Mouse (Mus musculus) layer of hippocampus, adult 8-10 months (tissue): ENCODE results near the gene Dusp13. TPM values are rescaled to one million over a fixed set of nuclear protein-coding genes. Genes with fewer than 3 reads are reported as not detected.

Source experiments
- DNase-seq, 2 experiments: peaks; one replicate each; pipeline ENCODE4 v3.0.0; 2022; ENCODE audit warnings: low spot score in 2 of 2
- total RNA-seq, 4 experiments: library from RNA; stranded (reverse); gene quantifications; 2 replicates each; pipeline ENCODE4 v1.2.4; 2022

Dusp13 gene
- 1 to 10 TPM in 1 of 4 experiments, under 1 TPM in 2, not detected in 1; 0.37 to 1.1 (median 0.67) TPM for total RNA-seq

GRCm38 (mm10) chr14:21750881-21751542 lies at the start of gene Dusp13:
Gene Dusp13, minus strand, starts transcription at chr14:21751181.
- peak; percentile 60 to 64 for DNase-seq

DNA sequence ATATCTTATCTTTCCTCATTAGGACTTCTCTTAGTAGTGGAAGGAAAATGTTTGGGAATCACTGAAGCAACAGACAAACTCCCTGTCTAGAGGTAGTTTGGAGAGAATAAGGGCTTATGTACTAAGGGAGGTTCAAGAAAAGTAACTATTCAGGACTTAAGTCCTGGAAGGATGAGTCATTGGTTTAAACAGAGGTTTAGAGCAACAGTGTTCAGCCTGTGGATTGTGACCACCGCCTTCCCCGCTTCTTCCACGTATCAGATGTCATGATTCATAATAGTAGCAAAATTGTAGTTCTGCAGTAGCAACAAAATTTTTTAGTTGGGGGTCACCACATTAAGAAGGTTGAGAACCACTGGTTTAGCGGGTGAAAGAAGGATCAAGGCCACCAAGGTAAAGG lies 49.7 kb upstream of the Dusp13 start:
- DNase-seq = no peak

- DNase-seq = no peak
Observed at GRCm38 (mm10) chr14:21792250-21792649, 41.3 kb upstream of the Dusp13 start.

- DNase-seq = no peak
Observed at GRCm38 (mm10) chr14:21791722-21792121, 40.7 kb upstream of the Dusp13 start.

GRCm38 (mm10) chr14:21790585-21791251 lies 39.7 kb upstream of the Dusp13 start:
- DNase-seq = no peak

- no peak for DNase-seq
Observed at GRCm38 (mm10) chr14:21788121-21788520, 37.1 kb upstream of the Dusp13 start.

- no peak for DNase-seq
Observed at GRCm38 (mm10) chr14:21787374-21787773, 36.4 kb upstream of the Dusp13 start.

- no peak for DNase-seq
Observed at GRCm38 (mm10) chr14:21786500-21786899, 35.5 kb upstream of the Dusp13 start.

DNA sequence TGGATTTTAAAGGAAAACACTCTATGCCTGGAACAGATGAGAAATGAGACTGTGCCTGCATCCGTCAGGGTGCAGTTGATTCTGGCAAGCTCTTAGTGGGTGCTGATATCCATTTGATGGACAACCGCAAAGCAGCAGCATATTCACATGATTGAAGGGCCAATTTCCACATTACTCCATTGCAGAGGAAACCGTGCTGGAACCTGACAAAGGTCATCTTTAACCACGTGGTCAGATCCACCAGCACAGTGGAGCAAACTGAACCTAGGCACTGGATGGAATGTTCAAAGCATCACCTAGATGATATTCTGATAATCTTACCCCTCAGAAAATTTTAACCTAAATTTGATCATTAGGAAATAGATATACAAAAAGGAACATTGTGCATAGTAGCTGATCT lies 25.2 kb upstream of the Dusp13 start:
- no peak for DNase-seq

GRCm38 (mm10) chr14:21773946-21774345 lies 23.0 kb upstream of the Dusp13 start:
- DNase-seq = no peak

DNA sequence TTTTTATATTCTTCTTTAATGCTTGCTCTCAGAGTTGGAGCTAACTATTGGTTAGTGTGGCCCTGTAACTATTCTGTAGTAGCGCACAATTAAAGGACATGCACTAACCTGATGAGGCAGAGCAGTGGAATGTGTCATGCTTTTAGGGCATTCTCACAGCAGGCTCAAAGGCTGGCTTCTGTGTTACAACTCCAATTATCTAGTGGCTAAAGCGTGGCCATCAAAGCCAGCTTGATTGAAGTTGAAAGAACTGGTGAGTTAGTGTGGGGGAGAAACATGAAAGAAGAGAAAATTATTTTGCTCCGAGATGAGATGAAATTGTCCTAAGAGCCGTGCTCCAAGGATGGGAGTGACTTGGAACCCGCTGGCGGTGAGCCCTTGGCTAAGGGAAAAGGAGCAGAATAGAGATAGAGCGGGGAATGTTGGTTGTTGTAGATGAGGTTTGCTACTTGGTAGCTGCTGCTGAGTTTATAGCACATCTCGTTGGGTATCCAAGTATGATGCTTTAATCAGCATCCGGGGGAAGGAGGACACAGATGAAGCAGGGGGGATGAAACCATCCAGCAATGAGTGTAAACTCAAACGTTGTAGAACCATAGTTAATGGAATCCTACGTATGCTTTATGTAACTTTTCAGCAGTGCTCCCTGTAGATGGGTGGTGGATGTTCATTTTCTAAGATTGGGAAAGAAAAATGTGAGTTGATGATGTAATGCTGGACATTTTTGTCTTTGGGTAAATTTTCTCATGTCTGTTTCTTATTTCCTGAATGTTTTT lies 21.7 kb upstream of the Dusp13 start:
- no peak for DNase-seq

DNA sequence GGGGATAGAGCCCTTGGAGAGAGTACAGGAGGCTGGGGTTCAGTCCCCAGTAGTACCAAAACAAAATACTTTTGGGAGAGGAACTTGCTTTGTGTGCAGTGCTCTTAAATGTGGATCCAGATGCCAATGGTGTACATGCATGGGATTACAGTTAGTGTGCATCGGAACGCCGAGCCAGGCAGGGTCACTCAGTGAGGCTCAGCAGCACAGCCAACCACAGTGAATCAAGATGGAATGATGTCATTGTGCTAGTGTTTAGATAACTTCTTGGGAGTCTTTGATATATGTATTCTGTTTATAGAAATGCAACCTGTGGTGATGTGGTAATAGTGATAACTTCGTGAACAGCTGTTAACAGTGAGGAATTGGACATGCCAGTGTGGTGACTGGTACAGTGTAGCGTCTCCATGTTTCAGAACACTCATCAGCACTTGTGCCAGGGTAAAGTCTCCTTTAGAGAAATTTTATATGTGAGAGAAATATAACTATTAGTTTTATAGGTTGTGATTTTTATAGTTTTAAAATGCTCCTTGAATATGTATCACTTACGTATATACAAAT lies 15.5 kb upstream of the Dusp13 start:
- DNase-seq = no peak

DNA sequence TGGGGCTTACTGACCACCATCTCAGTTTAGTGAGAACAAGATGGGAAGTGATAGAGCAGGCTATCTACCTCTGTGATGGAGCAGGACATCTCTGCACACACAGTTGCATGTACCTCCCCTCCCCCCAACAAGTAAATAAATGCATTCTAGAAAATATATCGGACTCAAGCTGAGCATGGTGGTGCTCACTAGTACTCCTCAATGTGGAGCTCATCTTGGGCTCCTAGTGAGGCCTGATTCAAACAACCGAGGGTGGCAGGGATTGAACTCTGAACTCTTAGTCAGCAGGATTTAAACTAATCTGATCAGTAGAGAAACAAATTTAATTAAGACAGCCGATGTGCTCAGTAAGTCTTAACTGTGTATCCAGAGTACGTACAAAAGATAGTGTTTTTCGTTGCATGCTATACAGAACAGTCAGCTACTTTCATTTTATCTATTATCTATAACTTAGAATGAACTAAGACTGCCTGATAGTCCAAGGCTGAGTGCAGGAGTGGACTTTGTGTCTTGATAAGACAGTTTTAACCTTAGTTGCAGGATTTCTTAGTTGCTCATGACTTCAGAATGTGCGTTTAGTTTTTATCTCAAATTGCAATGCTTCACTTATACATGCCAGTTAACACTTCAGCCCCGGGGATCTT lies 14.9 kb upstream of the Dusp13 start:
- DNase-seq = no peak

DNA sequence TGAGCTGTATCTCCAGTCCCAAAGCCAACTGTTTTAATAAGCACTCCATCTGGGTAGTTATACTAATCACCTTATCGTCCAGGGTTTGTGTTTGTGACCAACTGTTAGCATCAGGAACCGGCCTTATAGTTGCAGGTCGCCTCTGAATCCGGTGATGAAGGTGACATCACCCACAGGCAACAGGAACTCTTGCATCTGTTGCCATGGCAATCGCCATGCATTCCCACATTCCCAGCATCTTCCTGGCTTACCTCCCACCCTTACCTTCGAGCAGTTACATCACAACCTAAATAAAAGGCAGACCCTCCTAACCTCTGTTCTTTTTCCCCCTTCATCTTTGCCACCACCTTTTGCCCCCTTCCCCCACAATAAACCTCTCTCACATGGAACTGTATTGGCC lies 13.7 kb upstream of the Dusp13 start:
- DNase-seq = no peak

DNA sequence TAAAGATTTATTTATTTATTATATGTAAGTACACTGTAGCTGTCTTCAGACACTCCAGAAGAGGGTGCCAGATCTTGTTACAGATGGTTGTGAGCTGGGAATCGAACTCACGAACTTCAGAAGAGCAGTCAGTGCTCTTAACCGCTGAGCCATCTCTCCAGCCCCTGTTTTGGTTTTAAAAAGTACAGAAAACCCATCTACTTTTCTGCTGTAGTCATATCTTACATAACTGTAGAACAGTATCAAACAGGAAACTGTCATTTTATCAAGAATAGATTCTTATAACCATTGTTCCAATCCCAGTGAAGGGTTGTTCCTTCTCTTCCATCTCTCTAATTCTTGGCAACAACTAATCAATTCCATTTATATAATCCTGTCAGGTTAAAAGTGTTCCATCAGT lies 12.8 kb upstream of the Dusp13 start:
- no peak for DNase-seq

- no peak for DNase-seq
Observed at GRCm38 (mm10) chr14:21761560-21761959, 10.6 kb upstream of the Dusp13 start.

DNA sequence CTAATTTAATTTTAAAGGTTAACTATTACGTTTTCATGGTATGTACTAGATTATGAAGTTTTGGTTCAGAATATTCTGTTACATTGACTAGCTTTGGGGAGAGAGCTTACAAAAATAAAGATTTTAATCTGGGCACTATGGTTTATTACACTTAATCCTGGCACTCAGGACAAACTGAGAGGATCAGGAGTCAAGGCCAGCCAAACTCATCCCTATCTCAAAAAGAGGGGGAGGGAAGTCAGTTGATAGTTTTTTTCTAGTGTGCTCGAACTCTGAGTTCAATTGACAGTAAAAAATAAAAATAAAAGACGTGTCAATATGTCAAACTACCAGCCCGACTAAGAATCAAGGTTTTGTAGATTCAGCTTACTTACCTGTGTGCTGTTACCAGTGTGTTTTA lies 2.4 kb upstream of the Dusp13 start:
- DNase-seq = no peak

- no peak for DNase-seq
Observed at GRCm38 (mm10) chr14:21752411-21752810, 1.4 kb upstream of the Dusp13 start.

GRCm38 (mm10) chr14:21750008-21750880 lies 737 bp downstream of the Dusp13 start, which contains the start of gene Samd8:
Gene Samd8, plus strand, starts transcription at chr14:21750531.
- peak; percentile 74 to 80 for DNase-seq

- no peak for DNase-seq
Observed at GRCm38 (mm10) chr14:21748142-21748870, 2.7 kb downstream of the Dusp13 start.
